Mouse (Mus musculus) sigmoid colon, adult 10 weeks (tissue): ENCODE data around the gene Olfr1312. TPM values are rescaled to one million over a fixed set of nuclear protein-coding genes. Genes with fewer than 3 reads are reported as not detected.

Experiments used
- polyA plus RNA-seq: library from polyadenylated mRNA; stranded (reverse); fragments of 350-450 nt; fragmentation: Illumina TruSeq; extraction: RNeasy Lipid Tissue Mini Kit (QIAGEN cat#74804); gene quantifications from one replicate; pipeline ENCODE4 v1.2.3, GENCODE M21; 2014; ENCODE audit warnings: low read depth, low replicate concordance

Olfr1312 gene
- not detected for polyA plus RNA-seq

GRCm38 (mm10) chr2:112050138-112050537 is at the start of gene Olfr1312:
Gene Olfr1312 (minus strand): TSS chr2:112050238.

DNA sequence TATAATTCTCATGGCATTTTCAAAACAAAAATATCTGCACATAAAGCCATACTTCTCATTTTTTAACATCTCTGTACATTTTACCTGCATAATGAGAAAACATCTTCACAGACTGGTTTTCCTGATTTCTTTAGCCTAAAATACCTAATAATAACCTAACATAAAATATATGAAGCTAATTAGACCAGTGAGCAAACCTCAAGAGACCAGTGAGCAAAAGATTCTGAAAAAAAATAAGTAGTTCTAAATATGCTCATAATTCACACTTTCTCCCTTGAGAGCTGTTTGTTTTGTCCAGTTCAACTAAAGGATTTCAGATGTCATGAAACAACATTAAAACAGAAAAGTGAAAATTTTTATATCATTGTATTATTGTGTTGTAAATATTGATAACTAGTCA is 46.6 kb upstream of the Olfr1312 start, which contains the start of gene Olfr1314:
Olfr1314 (minus strand) TSS at position 101 of the 400 bp plus-strand sequence.

GRCm38 (mm10) chr2:112077743-112078142 is 27.7 kb upstream of the Olfr1312 start, which contains the start of gene Olfr1313:
Gene Olfr1313 (minus strand): TSS chr2:112077843.

DNA sequence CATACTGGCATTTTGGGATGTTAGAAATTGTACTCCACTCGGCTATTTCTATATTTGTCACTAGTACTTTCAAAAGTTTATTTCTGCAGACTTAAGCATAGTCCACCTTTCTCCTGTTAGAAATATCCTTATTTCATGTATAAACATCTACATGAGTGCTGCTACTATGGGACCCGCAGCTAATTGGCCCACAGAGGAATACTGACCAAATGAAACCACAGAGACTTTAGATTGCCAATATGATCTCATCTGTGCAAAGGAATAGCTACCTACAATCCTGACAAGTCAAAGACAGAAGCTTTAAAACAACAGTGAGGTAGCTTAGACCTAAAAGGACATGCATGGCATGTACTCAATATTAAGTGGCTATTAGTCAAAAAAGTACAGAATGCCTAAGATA is 25.7 kb downstream of the Olfr1312 start, which contains the start of gene Olfr1311:
Olfr1311 (minus strand) TSS at position 101 of the 400 bp plus-strand sequence.

GRCm38 (mm10) chr2:112012608-112013007 is 37.4 kb downstream of the Olfr1312 start, which contains the start of gene Olfr1310:
Gene Olfr1310 (minus strand): TSS chr2:112012708.

GRCm38 (mm10) chr2:111990181-111990580 is 59.9 kb downstream of the Olfr1312 start, which contains the start of gene Olfr1309:
Gene Olfr1309 (minus strand): TSS chr2:111990281.

Other genes with a start within 250 kb of the Olfr1312 start
- gene Olfr1303, start 229.9 kb downstream of the Olfr1312 start, polyA plus RNA-seq: not detected
- gene Olfr1305, start 173.1 kb downstream of the Olfr1312 start, polyA plus RNA-seq: not detected
- not detected for gene Olfr1306, start 134.0 kb downstream of the Olfr1312 start, polyA plus RNA-seq
- not detected for gene Olfr1307, start 100.8 kb downstream of the Olfr1312 start, polyA plus RNA-seq
- not detected for gene Olfr1308, start 85.3 kb downstream of the Olfr1312 start, polyA plus RNA-seq
- not detected for gene Olfr1309, start 60.0 kb downstream of the Olfr1312 start, polyA plus RNA-seq
- gene Olfr1310, start 37.5 kb downstream of the Olfr1312 start, polyA plus RNA-seq: not detected
- gene Olfr1311, start 25.8 kb downstream of the Olfr1312 start, polyA plus RNA-seq: not detected
- not detected for gene Olfr1313, start 27.6 kb upstream of the Olfr1312 start, polyA plus RNA-seq
- not detected for gene Olfr1314, start 46.5 kb upstream of the Olfr1312 start, polyA plus RNA-seq
- gene Olfr1315-ps1, start 65.2 kb upstream of the Olfr1312 start, polyA plus RNA-seq: not detected
- gene Olfr1316, start 84.7 kb upstream of the Olfr1312 start, polyA plus RNA-seq: not detected
- gene Olfr1317, start 90.1 kb upstream of the Olfr1312 start, polyA plus RNA-seq: not detected
- gene Olfr1318, start 104.0 kb upstream of the Olfr1312 start, polyA plus RNA-seq: not detected
- 1.2 TPM for gene Lpcat4, start 189.2 kb upstream of the Olfr1312 start, polyA plus RNA-seq
- not detected for gene Nutm1, start 209.1 kb upstream of the Olfr1312 start, polyA plus RNA-seq
- 15.6 TPM for gene Nop10, start 211.7 kb upstream of the Olfr1312 start, polyA plus RNA-seq
- 139 TPM for gene Slc12a6, start 215.6 kb upstream of the Olfr1312 start, polyA plus RNA-seq
- not detected for gene Gm21985, start 216.1 kb upstream of the Olfr1312 start, polyA plus RNA-seq